Mouse (Mus musculus) cerebellum, adult 11-12 months (tissue): ENCODE measurements at regions not wholly inside any gene's neighbourhood (a gene's known extent, or its start where the extent isn't known, plus 50 kb on each side); places are given as distances from the start of the nearest gene placed in this dataset.
"Not testable (repeated sequence)": the region's sequence is repeated elsewhere in the genome, so short reads cannot be mapped to it uniquely, and the experiment has no call there.

Source experiments
- DNase-seq: peaks from one replicate; pipeline ENCODE4 v3.0.0; 2022

GRCm38 (mm10) chr19:18020351-18020750 lies 182.9 kb upstream of the Pcsk5 start:
- no peak for DNase-seq

GRCm38 (mm10) chr19:18015371-18015770 lies 177.9 kb upstream of the Pcsk5 start:
- no peak for DNase-seq

GRCm38 (mm10) chr19:18012029-18012428 lies 174.6 kb upstream of the Pcsk5 start:
- no peak for DNase-seq

- no peak for DNase-seq
These were observed 160.1 kb upstream of the Pcsk5 start for GRCm38 (mm10) chr19:17997561-17997960.

- no peak for DNase-seq
These were observed 146.0 kb upstream of the Pcsk5 start for GRCm38 (mm10) chr19:17983416-17983815.

DNA sequence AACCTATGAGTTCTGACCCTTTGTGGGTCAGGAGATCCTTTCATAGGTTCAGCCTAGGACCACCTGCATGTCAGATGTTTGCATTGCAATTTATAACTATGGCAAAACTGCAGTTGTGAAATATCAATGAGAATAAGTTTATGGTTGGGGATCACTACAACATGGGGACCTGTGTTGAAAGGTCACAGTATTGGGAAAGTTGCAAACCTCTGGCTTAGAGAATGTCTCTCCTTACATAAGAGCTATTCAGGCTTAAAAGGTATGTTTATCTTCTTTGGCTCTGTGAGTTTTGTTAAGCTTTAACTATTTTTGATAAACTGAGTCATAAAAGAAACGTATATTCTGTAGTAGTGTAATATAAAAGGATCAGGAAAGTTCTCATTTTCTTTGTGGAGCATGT lies 128.1 kb upstream of the Pcsk5 start:
- no peak for DNase-seq

- no peak for DNase-seq
These were observed 121.0 kb upstream of the Pcsk5 start for GRCm38 (mm10) chr19:17958440-17958839.

- no peak for DNase-seq
These were observed 95.2 kb upstream of the Pcsk5 start for GRCm38 (mm10) chr19:17932665-17933064.

DNA sequence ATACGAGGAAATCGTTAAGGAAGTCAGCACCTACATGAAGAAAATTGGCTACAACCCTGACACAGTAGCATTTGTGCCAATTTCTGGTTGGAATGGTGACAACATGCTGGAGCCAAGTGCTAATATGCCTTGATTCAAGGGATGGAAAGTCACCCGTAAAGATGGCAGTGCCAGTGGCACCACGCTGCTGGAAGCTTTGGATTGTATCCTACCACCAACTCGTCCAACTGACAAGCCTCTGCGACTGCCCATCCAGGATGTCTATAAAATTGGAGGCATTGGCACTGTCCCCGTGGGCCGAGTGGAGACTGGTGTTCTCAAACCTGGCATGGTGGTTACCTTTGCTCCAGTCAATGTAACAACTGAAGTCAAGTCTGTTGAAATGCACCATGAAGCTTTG lies 89.7 kb upstream of the Pcsk5 start:
- DNase-seq, result not testable (repeated sequence)

- DNase-seq, result no peak
These were observed 70.1 kb upstream of the Pcsk5 start for GRCm38 (mm10) chr19:17907579-17907978.

DNA sequence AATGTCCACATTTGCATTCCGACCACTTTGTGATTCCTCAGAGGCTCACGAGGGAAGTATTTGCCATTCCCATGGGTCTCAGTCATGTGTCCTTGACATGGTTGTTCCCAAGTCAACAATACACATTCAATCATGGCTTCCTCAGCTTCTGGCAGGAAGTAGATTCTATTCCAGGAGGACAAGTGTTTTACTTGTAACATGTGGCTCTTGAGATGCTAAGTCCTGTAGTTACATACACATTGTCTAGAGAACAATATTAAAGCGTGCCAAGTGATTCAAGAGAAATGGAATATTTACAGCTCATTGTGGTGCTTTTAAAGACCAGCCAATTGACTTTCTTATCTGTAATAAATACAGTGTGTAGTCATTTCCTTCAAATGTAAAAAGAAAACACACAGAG lies 66.7 kb upstream of the Pcsk5 start:
- DNase-seq, result no peak

DNA sequence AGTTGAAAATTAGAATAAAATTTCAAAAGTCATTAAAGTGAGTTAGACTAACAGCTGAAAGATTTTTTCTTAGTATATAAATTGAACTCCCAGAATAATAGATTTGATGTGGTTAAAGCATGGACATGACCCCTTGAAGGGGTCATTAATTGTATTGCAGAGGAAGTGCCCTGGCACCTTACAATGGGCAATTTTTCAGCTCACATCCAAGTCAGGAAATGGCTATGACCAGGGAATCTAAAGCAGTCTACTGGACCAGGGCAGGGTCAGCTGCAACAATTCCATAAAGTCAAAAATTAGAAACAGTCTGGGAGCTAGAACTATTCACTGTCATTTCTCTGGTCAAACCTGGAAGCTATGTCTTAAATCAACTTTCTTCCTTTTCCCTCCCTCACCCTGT lies 55.2 kb upstream of the Pcsk5 start:
- DNase-seq, result no peak
